Mouse (Mus musculus): ENCODE measurements around the gene Tamm41.
A peak's percentile ranks its signal among the peaks of the same experiment; 100 is the strongest.

Tamm41 gene

DNA sequence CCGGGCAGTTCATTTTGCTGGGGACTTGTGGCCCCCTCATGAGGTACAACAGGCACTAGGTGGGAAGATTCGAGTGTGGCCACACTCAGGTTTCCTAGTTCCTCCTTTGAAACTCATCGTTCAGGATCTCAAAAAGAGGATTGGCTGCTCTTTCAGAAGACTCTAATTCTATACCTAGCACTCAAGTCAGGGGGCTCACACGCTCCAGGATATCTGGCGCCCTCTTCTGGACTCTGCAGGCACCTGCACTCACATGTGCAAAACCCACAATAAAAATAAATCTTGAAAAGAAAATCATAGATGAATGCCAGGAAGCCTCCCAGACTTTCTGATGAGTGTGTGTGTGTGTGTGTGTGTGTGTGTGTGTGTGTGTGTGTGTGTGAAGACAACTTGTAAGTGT lies 66.8 kb downstream of the Tamm41 start:
- DNase-seq, result no peak

DNA sequence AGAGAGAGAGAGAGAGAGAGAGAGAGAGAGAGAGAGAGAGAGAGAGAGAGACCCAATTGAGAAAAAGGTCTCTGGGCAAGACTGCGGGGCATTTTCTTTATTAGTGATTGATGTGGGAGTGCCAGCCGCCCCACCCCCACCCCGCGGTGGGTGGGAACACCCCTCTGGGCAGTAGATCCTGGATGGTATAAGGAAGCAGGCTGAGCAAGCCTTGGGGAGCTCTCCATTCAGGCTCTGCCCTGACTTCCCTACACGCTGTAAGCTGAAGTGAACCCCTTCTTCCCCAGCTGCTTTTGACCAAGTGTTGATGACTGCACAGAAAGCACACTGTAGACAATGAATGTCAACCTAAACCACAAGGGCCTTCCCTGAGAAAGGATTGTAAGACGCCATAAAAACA lies 67.3 kb downstream of the Tamm41 start:
- DNase-seq, result no peak

DNA sequence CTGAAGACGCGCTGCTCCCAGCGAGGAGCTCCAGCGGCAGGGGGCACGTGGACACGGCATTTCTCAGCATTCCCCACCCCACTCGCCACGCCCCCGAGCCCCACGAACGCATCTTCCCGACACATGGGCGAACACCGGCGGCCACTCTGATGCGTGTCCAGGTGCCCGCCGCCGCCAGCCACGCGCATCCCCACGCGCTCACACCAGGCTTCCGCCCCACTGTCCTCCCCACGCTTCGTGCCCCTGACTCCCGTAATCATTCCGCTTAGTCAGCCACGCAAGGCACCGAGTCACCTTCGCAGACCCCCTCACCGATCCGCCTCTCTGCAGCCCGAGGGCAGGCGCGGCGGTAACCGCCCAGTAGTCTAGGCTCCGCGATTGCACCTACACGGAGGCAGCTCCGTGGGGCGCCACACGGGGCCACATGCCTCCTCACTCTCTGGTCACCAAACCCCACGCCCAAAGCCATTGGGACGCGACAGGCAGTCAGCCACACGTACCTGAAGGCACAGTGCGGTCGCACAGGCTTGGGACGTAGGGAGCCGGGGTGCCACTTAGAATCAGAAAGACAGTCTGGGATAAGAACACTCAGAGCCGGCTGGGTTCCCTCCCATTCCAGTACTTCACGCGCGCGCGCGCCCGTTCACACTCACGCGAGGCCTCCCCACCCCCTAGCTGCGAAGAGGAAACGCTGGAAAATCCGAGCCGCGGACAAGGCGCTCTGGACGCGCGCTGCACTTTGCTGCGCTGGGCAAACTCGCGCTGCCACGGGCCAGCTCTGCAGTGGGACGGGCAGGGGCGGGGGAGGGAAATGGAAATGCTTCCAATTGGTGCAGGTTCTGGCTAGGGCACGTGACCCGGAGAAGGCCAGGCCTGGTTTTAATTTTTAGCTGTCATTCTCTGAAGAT lies 68.2 kb downstream of the Tamm41 start, which contains the start of gene Vgll4:
Gene Vgll4 (minus strand): TSS at position 782 of the 908 bp plus-strand sequence.
- peak; percentile 85 to 93 for DNase-seq

- DNase-seq, result peak; percentile 94 to 97
Observed at GRCm38 (mm10) chr6:114968361-114969212, 69.1 kb downstream of the Tamm41 start.

DNA sequence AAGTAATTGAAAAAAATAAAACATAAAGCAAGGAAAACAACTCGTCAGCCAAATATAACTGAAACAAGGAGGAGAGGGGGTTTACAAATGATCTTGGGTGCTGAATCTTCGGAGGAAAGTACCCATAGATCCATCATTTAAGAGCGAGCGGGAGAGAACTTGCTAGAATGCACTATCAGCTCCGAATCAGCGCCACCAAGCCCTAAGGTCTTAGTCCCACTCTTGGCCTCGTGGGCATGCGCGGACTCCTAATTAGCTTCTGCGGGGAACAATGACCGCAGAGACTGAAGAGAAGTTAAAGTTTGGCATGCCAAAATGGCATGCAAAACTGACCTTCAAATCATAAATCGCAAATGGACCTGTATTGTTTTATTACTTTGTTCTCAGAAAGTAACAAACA lies 70.1 kb downstream of the Tamm41 start:
- peak in 1 of 2 experiments; percentile 13 for DNase-seq

DNA sequence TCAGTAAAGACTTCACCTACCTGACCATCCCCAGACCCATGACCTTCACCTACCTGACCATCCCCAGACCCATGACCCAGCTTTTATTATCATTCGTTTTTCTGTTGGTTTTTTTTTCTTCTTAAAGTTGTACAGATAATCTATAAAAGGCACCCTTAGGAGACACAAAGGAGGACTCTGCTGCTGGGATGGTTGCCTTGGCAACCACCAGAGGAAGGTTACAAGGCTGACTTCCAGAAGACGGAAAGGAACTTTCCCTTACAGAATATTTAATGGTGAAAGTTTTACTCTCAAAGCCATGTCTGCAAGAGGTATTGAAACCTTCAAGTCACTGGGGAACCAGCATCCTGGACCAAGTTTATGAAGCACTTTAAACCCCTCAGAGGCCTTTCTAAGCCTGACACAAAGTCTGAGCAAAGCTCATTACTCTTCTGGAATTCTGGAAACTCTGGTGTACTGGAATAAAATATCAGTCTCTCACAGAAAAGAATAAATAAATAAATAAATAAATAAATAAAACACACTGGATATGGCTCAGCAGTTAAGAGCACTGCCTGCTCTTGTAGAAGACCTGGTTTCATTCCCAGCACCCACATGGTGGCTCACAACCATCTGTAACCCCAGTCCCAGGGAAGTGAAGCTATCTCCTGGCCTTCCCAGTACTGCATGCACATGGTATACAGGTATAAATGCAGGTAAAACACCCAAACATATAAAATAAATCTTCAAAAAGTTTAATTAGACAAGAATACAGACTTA lies 71.1 kb downstream of the Tamm41 start:
- DNase-seq, result no peak

DNA sequence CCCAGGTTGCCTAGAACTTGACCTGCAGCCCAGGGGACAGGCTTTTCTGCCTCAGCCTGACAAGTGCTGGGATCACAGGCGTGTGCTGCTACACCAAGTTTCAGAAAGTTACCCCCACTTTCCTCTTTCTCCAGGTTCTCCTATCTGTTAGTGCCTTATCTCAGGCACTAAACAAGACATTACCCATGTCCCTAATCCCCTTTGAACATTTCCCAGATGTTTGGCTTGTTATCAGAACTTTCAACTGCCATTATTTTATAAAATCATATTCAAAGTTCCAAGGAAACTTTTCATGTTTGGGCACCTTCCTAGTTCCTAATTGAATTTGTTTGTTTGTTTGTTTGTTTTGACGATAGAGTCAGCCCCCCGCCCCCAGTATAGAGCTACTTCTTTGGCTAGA lies 71.9 kb downstream of the Tamm41 start:
- no peak for DNase-seq

DNA sequence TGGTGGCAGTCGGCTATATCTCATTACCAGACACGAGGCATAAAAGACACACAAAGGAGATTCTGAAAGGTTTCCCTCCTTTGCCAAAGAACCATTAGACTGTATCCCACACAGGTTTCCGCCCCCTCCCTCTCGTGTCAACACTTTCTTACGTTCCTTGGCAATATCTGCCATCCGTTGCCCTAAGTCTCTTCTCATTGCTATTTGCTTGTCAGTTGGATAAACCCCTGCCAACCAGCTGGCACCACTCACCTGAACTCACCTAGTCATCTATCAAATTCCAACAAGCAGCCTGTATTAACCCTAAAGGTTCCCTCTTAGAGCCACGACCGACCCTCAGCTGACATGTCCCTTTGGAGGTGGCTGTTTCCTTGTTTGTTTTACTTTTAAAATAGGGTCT lies 72.3 kb downstream of the Tamm41 start:
- DNase-seq, result no peak

DNA sequence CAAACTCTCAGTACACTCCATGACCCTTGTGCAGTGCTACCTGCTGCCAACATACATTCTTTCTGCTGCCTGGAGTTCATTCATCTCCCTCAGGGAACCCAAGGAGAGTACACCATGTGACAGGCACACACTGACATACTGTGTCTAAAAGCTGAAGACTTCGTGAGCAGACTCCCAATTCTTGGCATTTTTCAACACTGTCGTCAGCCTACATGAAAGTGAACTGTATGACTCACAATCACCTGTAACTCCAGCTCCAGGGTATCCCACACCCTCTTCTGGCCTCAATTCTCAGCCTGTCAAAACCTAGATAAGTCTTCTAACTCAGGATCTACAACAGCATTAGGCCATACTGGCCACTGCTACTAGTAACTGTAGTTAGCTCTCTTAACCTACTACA lies 73.4 kb downstream of the Tamm41 start:
- no peak for DNase-seq

DNA sequence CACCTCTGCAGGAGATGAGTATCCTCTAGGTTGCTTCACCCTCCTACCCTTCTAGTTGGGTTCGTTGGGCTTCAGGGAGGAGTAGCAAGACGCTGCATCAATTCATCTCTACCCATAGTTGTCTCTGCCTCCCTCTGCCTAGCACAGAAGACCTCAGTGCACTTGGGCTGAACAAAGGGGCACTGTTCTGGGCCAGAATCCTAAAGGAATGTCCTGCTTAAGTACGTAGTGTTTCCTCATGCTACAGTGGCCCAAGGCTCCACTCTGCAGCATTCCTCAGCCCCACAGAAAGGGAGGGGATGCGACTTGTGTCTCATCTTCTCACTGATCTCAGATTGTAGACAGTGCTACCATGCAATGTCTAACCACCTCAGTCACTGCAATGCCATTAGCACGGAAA lies 74.0 kb downstream of the Tamm41 start:
- DNase-seq, result no peak

GRCm38 (mm10) chr6:114961276-114962068 lies 76.2 kb downstream of the Tamm41 start:
- peak in 1 of 2 experiments; percentile 13 for DNase-seq

- DNase-seq, result no peak
Observed at GRCm38 (mm10) chr6:114959012-114959398, 78.7 kb downstream of the Tamm41 start.

DNA sequence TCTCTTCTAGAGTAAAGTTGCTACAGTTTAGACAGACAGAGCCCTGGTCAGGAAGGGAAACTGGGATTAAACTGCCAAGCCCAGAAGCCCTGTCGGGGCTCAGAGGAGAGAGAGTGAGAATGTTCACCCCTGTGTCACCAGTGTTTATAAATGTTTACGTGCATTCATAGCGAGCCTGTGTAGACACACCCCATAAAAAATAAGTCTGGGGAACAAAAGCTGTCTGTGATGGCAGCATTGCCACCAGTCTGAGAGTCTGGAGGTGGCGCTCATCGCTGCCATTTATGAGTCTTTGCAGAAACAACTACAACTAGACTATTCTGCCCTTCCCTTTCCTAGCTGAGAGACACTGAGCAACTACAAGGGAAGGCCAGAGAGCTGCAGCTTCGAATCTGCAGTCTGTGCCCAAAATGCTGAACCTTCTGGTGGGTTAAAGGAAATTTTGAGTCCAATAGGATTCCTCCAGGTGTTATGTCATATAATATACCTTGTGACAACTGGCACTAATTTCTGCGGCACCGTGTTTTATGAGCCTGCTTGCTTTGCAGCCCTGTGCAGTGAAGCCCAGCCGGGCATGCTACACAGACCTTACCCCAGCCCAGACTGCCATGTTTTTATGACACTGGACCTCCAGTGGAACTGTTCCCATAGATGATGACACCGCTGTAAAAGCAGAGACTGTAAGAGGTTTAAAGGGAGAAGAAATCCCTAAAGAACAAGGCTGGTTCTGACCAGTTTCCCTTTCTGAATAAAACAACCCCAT lies 79.2 kb downstream of the Tamm41 start:
- DNase-seq, result no peak

- no peak for DNase-seq
Observed at GRCm38 (mm10) chr6:114957756-114958155, 79.9 kb downstream of the Tamm41 start.

- DNase-seq, result no peak
Observed at GRCm38 (mm10) chr6:114954496-114954895, 83.2 kb downstream of the Tamm41 start.

Measured in kidney, postnatal 25 days (tissue).